Mouse (Mus musculus) ES-E14 (cell line): ENCODE data around the gene Olfr859. TPM values are rescaled to one million over a fixed set of nuclear protein-coding genes. Genes with fewer than 3 reads are reported as not detected.

ENCODE experiments used
- DNase-seq: peaks from one replicate; pipeline ENCODE4 v3.0.0-alpha.2; 2013; ENCODE audit warnings: low read depth, low spot score
- H3K27ac ChIP-seq: 2 replicates; pipeline ENCODE4 v1.5.1; 2012; ENCODE audit warnings: low read depth, mild to moderate bottlenecking, low read length, moderate library complexity, mixed read lengths; ENCODE audit not compliant: poor library complexity, insufficient read depth, severe bottlenecking
- H3K36me3 ChIP-seq: 2 replicates; pipeline ENCODE4 v1.6.1; 2012; ENCODE audit warnings: mild to moderate bottlenecking, low read length, moderate library complexity, mixed read lengths; ENCODE audit not compliant: control insufficient read depth, poor library complexity, insufficient read depth, severe bottlenecking
- H3K4me1 ChIP-seq, 2 experiments: fragments of 150-350 bp in 1 of 2; sonication (generic) in 1 of 2; 2 replicates each; pipeline ENCODE4 v1.6.1; 2012; ENCODE audit warnings: low read length in 2 of 2, mild to moderate bottlenecking in 1 of 2, mixed read lengths in 1 of 2; ENCODE audit not compliant: control insufficient read depth in 2 of 2, insufficient read depth in 2 of 2, poor library complexity in 1 of 2
- H3K4me3 ChIP-seq, 2 experiments: fragments of 150-350 bp in 1 of 2; sonication (generic) in 1 of 2; 2 replicates each; pipeline ENCODE4 v1.5.1; 2012; ENCODE audit warnings: low read length in 2 of 2, low read depth in 1 of 2, mild to moderate bottlenecking in 1 of 2, mixed read lengths in 1 of 2; ENCODE audit not compliant: insufficient read depth in 1 of 2, poor library complexity in 1 of 2, severe bottlenecking in 1 of 2
- H3K9ac ChIP-seq: 2 replicates; pipeline ENCODE4 v1.6.1; 2012; ENCODE audit warnings: low read depth, mild to moderate bottlenecking, low read length, mixed read lengths; ENCODE audit not compliant: poor library complexity, insufficient read depth, severe bottlenecking
- H3K9me3 ChIP-seq: fragments of 150-350 bp; sonication (generic); 2 replicates; pipeline ENCODE4 v1.6.1; 2012; ENCODE audit warnings: low read depth, mild to moderate bottlenecking, low read length; ENCODE audit not compliant: control insufficient read depth, insufficient read depth
- CHD2 ChIP-seq: IDR thresholded peaks from 2 replicates; pipeline ENCODE4 v1.6.1; 2014; ENCODE audit warnings: mild to moderate bottlenecking, low read depth, low read length, inconsistent platforms
- HCFC1 ChIP-seq: IDR thresholded peaks from 2 replicates; pipeline ENCODE4 v1.6.1; 2012; ENCODE audit warnings: low read length, inconsistent platforms, borderline replicate concordance; ENCODE audit not compliant: insufficient read depth
- MAFK ChIP-seq: IDR thresholded peaks from 2 replicates; pipeline ENCODE4 v1.6.1; 2014; ENCODE audit warnings: mild to moderate bottlenecking, low read depth, low read length, inconsistent platforms; ENCODE audit not compliant: insufficient read depth
- ZC3H11A ChIP-seq: IDR thresholded peaks from 2 replicates; pipeline ENCODE4 v1.6.1; 2012; ENCODE audit warnings: low read depth, mild to moderate bottlenecking, inconsistent platforms, low read length, borderline replicate concordance
- ZNF384 ChIP-seq: IDR thresholded peaks from 2 replicates; pipeline ENCODE4 v1.6.1; 2012; ENCODE audit warnings: low read depth, low read length, inconsistent platforms
- in situ Hi-C, 2 experiments: fragments of 600-800 bp; cut with MboI; formaldehyde crosslinking; loops; one replicate each; pipeline ENCODE4 v1.15.1; 2025; ENCODE audit warnings: low sequenced_read_pairs in 2 of 2, inconsistent platforms in 1 of 2; ENCODE audit not compliant: unreplicated experiment in 2 of 2
- total RNA-seq: library from RNA; depleted of rRNA; stranded (reverse); fragments of 300-350 nt; gene quantifications from 2 replicates; pipeline ENCODE4 v1.2.3, GENCODE M21; 2012; rRNA removed

Gene Olfr859
- total RNA-seq, 1 experiment = not detected

DNA sequence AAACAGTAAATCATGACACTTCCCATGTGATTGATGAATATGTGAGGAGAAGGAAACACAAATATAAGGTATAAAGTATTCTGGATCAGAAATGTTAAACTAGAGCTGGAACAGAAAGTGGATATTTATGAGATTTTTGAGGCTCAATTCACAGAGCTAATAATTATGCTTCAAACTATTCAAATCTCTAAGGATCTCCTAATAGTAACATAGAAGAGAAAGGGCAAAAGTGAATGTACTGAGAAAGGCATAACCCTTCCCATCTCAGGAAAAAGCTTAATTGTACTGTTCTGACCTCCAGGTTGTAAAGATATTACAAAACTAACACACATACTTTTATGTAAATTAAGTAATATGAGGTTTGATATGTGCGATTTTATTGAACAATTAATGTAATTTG lies 44.9 kb downstream of the Olfr859 start, which contains the start of gene Olfr860:
TSS of gene Olfr860 (minus strand) at position 101 of the 400 bp plus-strand sequence.
- in situ Hi-C loops = no loop called here
- TF ChIP-seq MAFK (no peak), ZNF384 (no peak), CHD2 (no peak), ZC3H11A (no peak), HCFC1 (no peak)
- no peak for DNase-seq

More for the DNA sequence above, 44.9 kb downstream of the Olfr859 start, which contains the start of gene Olfr860:
- Histone ChIP-seq H3K9me3 (no peaks in the 10 kb centered on the region), H3K9ac (no peak within 1 kb of the TSS), H3K4me3 (no peak within 1 kb of the TSS), H3K4me1 (no peaks in the 10 kb centered on the region), H3K27ac (no peak within 1 kb of the TSS), H3K36me3 (no peaks in the 10 kb centered on the region)

Other genes with a start within 250 kb of the Olfr859 start
- gene Olfr854, start 237.5 kb upstream of the Olfr859 start, total RNA-seq = not detected in 2 replicates
- gene Olfr855, start 222.3 kb upstream of the Olfr859 start, total RNA-seq = not detected in 2 replicates
- 24.9 and 27.5 TPM in 2 replicates for gene Zfp317, start 182.8 kb upstream of the Olfr859 start, total RNA-seq
- gene Olfr857, start 95.5 kb upstream of the Olfr859 start, total RNA-seq = not detected in 2 replicates
- gene Olfr58, start 24.6 kb upstream of the Olfr859 start, total RNA-seq = not detected in 2 replicates
- gene Olfr860, start 44.8 kb downstream of the Olfr859 start, total RNA-seq = not detected in 2 replicates
- not detected in 2 replicates for gene Olfr862, start 83.1 kb downstream of the Olfr859 start, total RNA-seq
- gene Olfr77, start 112.0 kb downstream of the Olfr859 start, total RNA-seq = 0.27 and 0.53 TPM in 2 replicates
- not detected in 2 replicates for gene Olfr866, start 223.1 kb downstream of the Olfr859 start, total RNA-seq